Mouse (Mus musculus) adipocyte (in vitro differentiated cells): ENCODE measurements at regions not wholly inside any gene's neighbourhood (a gene's known extent, or its start where the extent isn't known, plus 50 kb on each side); places are given as distances from the start of the nearest gene placed in this dataset.

Source experiments
- DNase-seq: peaks from one replicate; pipeline ENCODE4 v3.0.0-alpha.2; 2016; ENCODE audit warnings: low spot score

- no peak for DNase-seq
Measured at GRCm38 (mm10) chr6:31995977-31996376, 54.1 kb upstream of the 1700012A03Rik start.

GRCm38 (mm10) chr6:31995249-31995648 is 54.8 kb upstream of the 1700012A03Rik start:
- no peak for DNase-seq

DNA sequence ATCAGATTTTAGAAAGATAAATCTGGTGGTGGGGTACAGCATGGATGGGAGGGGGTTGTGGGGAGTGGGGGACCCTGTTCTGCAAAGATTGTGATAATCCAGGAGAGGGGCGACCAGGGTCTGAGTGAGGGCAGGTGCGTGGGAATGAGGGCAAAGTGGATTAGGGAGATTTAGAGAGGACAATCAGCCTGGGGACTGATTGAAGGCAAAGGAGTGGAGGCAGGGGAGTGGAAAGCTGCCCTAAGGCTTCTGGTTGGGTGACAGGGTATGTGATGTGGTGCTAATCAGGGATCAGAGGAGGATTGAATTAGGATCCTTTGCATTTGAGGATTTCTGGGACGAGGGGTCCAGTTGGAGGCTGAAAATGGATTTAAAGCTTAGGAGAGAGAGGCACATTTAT is 64.3 kb upstream of the 1700012A03Rik start:
- DNase-seq: no peak

DNA sequence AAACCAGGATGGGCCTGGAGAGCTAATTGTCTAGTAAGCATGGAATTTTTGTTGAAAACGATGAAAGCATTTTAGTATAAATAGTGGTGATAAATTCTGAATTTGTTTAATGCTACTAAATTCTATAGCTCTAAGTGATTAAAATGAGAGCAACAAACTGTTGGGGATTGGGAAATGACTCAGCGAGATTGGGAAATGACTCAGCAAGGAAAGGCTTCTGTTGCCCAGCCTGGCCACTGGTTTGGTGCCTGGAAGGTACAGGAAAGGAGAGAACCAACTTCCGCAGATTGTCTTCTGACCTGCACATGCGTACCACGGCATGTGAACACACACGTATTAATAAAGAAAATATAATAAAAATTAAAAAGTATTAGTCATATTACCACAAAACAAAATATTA is 73.3 kb upstream of the 1700012A03Rik start:
- DNase-seq: no peak

- DNase-seq: no peak
Measured at GRCm38 (mm10) chr6:31948063-31948481, 102.0 kb upstream of the 1700012A03Rik start.

GRCm38 (mm10) chr6:31946572-31946971 is 103.5 kb upstream of the 1700012A03Rik start:
- no peak for DNase-seq

DNA sequence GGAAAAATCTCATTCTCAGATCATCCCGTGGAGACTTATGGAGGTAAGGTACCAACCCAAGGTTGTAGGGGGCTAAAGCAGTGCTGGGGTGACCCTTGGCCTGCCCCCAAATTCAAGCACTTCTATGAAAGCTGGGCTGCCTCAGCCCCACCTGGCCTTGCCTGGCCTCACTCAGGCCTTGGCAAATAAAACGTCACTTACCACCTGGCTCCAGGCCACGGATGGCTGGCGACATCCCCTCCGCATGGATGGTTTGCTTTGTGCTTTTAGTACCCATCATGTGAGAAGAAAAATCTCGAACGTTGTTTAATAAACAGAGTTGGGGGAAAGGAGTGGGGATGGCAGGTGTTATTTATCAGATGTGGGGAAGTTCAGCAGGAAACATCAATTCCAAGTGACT is 104.7 kb upstream of the 1700012A03Rik start:
- DNase-seq: no peak

DNA sequence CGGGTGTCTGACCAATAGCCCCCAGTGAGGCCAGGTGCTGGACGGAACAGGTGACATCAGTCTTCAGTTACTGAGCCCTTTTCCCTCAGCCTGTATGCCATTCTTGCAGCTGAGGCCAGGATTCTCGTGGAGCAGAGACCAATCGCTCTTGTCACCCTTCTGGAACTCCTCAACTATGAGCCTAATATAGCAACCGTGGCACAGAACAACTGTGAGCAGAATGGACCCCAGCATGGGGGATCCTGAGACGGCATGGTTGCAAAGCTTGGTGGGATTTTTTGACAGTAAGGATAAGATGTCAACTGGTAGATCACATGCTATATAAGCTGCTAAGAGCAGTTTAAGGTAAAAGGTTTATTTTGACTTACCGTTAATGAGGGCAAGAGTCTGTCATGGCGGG is 105.5 kb upstream of the 1700012A03Rik start:
- DNase-seq: no peak

- DNase-seq: no peak
Measured at GRCm38 (mm10) chr6:31942696-31943095, 107.3 kb upstream of the 1700012A03Rik start.

DNA sequence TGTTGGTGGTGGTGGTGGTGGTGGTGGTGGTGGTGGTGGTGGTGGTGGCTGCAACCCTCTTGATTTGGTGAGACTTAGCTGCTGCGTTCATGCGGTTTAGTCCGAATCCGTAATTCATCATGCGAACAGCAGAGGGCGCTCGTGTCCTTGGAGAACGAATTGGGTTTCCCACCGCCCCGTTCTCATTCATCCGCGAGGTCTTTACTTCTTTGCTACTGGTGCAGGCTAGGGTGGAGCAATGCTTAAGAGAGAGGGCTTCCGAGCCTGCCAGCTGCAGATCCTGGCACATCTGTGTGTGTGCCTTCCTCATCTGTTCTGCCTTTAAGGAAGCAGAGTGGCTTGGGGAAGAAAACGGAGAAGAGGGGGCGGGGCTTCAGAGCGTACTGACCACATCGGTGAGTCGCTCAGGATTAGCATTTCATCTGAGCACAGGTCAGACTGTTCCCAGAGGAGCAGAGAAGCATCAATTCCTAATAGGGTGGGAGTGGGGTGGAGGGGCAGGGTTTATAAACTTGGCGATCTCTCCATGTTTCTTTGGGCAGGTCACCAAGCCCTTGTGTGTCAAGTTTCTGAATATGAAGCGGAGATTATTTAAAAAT is 111.7 kb upstream of the 1700012A03Rik start:
- peak; percentile 47 for DNase-seq

GRCm38 (mm10) chr6:31937146-31937545 is 112.9 kb upstream of the 1700012A03Rik start:
- no peak for DNase-seq

- no peak for DNase-seq
Measured at GRCm38 (mm10) chr6:31934826-31935225, 115.2 kb upstream of the 1700012A03Rik start.

DNA sequence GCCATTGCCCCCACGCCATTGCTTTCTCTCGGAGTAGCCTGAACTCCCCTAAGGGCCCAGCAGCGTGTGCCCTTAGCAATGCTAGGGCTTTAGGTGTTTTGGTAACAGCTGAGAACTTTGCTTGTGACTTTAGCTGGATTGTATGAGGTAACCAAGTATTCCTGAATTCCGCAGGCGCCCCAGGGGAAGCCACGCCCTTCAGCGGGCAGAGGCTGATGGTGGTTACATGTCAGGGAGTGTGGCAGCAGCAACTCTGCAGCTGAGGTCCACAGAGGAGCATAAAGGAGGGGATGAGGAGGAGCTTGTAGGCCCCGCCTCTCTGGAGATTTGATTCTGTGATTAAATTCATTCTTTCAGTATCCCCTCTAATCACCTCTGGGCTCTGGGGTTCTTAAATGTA is 116.1 kb upstream of the 1700012A03Rik start:
- no peak for DNase-seq

DNA sequence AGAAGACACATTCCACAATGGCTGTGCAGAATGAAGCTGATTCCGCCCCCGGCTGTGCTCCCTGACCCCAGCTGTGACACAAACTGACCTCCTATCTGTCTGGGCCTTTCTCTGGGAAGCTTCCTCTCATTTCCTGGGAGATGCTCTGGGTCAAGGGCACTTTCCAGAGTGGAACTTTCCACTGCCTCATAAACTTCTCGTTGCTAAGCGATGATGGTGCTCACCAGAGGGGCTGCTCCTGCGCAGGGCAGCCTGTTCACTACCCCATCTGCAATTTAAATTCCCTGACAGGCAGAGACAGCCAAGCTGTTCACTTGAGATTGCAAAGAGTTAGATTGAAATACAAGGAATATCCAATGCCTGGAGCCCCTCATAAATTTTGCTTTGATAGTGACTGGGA is 116.7 kb upstream of the 1700012A03Rik start:
- DNase-seq: no peak

- no peak for DNase-seq
Measured at GRCm38 (mm10) chr6:31931116-31931515, 118.9 kb upstream of the 1700012A03Rik start.

DNA sequence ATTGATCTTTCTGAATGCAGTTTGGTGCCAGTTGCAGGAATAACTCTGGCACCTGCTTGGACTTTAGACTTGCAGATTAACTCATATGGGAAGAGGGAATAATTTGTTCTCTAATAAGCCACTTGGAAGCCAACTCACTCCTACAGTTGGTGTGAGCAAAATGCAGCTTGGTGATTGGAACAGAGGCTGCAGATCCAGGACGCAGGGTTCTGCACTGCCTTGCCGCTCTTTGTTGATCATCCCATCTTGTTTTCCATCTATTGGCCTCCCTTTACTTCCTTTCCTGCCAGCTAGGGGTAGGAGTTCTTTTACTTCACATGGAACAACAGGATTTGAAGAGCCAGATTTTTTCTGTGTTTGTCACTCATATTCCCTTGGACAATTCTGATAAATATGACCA is 120.9 kb upstream of the 1700012A03Rik start:
- no peak for DNase-seq

DNA sequence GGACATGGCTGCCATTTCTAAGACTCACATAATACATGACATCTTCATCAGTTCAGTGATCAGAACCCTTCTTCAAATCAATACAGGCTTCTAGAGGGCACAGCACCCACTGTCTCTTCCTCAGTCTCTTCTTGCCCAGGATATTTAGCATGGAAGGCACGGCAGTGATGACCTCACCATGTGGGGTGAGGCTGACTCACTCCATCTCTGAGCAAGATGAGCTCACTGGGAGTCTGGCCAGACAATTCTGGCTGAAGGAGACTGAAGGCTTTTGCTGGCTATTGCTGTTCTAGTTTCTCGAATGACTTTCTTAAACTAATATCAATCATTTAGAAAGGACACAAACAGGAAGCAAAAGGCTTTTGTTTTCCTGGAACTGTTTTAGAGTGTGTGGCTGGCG is 122.9 kb upstream of the 1700012A03Rik start:
- DNase-seq: peak; percentile 47

DNA sequence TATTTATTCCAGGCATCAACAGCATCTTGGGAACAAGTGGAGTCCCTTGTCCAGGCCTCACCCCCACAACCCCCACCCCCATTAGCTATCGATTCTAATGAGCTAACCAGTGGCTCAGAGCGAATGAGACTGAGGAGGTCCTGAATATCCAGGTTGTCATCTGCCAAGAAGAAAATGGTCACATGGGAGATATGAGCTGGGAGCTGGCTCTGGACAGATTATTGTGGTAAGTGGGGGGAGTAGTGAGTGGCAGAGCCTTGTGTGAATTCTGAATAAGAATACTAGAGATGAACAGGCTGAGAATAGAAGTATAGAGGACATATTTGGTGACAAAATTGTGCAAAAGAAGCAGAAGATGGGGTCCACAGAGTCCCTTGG is 125.4 kb upstream of the 1700012A03Rik start:
- DNase-seq: no peak

DNA sequence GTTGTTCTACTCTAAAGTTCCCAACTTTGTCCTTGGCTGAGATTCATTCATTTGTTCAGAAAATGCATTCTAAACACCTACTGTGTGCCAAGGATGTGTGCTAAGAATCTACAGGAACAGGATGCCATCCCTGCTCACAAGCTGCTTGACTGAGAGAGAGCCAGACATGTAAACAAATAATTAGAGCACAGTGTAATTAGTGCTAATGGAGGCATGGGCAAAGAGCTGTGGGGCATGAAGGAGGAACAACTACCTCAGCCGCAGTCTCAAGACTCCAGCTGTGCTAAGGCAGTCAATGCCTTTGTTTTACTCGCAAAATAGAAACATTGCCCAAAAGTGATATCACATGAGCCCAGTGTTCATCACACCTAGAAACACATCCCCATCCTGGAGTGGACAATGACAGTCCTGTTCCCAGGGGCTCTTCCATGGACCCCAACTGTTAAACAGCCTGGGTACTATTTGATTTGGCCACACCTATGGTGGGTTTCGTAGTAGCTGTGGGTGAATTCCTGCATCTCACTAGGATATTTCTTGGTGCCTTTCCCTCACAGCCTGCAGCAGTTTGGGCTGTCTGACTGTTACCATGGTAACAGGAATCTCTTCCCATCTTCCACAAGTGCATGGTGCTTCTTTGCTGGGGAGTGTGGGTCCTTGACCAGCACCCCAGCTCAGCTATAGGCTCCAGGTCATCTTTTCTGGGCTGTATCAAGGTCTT is 125.9 kb upstream of the 1700012A03Rik start:
- DNase-seq: no peak

DNA sequence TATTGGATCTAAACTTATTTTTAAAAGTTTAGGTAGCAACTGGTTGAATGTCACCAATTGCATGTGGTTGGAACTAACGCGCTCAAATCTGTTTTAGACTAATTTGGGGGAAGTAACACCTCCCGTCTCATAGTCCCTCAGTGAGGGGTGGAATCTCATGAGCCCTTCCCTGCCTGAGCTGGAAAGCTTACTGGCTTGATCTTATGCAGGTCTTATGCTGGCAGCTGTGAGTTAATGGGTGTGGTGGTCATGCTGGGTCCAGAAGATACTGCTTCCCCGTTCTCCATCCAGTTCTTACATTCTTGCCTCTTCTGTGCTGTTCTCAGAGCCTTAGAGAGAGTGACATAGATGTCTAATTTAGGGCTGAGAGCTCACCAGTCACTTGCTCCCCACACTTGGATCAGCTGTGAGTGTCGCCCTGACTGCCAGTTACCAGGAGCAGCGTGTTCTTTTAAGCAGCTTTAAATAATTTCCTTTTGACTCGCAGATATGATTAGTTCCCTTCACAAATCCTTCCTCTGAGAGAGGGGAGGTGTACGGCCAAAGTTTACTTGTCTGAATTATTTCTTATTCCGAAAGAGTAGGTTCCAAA is 128.4 kb upstream of the 1700012A03Rik start:
- no peak for DNase-seq

DNA sequence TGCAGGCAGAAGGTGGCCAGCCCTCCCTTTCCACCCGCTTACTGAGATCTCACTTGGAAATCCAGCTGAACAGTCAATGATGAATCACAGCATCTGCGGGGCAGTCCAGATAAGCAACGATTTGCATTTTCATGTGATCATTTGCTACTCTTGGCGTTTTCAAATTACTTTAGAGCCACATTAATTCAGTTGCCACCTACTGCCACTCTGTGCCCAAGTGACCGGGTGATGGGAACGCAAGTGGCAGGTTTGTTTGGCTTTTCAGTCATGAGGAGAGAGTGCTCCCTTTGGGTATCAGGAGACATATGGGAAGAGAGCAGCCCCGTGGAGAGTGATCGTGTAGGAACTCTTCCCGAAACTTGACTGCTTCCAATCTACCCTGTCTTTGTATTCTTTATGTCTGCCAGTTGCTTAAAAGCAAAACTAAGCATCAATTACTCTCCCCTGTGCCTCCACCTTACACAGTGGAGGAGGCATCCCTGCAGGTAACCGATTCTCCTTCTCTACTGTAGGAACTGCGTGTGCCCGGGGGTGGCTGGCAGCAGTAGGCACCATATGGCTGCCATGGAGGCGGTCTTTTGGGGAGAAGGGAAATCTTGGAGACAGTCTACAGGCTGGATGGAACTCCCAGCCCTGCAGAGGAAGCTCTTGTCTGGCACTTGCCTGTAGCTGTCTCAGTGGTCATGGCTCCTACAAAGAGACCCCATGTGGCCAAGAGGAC is 132.5 kb upstream of the 1700012A03Rik start:
- DNase-seq: no peak

GRCm38 (mm10) chr6:31901791-31902190 is 148.3 kb upstream of the 1700012A03Rik start:
- no peak for DNase-seq

DNA sequence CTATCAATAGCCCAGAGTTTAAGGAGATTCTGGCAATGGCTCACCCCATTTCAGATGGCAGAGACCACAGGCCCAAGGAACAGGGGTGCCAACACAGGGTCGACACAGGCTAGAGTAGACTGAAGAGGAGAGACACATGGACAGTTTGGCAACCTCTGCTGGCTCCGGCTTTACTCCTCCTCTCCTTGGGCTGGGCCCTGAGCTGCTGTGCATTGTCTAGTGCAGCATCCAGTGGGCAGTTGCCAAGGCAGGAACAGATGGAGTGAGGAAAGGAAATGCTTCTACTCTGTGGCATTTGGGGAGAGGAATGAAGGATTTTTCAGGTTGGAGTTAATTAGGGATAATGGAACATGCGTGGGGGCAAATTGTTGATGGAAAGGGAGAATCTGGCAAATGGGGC is 151.0 kb upstream of the 1700012A03Rik start:
- DNase-seq: no peak
